Mouse (Mus musculus): ENCODE measurements at regions not wholly inside any gene's neighbourhood (a gene's known extent, or its start where the extent isn't known, plus 50 kb on each side); places are given as distances from the start of the nearest gene placed in this dataset.

- no peak for DNase-seq (ENCODE audit: low read depth, low spot score)
- 37% methylated on average over 4 of the region's 4 CpGs for WGBS
Observed at GRCm38 (mm10) chr5:139598715-139599114, 55.4 kb downstream of the Uncx start.

- 5% methylated on average over 25 of the region's 25 CpGs for WGBS
- peak; percentile 46 for DNase-seq (ENCODE audit: low read depth, low spot score)
Observed at GRCm38 (mm10) chr5:139599191-139599937, 56.1 kb downstream of the Uncx start.

- no peak for DNase-seq (ENCODE audit: low read depth, low spot score)
- WGBS: 5% methylated on average over 15 of the region's 15 CpGs
Observed at GRCm38 (mm10) chr5:139600213-139600612, 56.9 kb downstream of the Uncx start.

- WGBS: 77% methylated on average over 4 of the region's 4 CpGs
- DNase-seq (ENCODE audit: low read depth, low spot score): no peak
Observed at GRCm38 (mm10) chr5:139602860-139603259, 59.6 kb downstream of the Uncx start.

- WGBS: 31% methylated on average over 4 of the region's 4 CpGs
- no peak for DNase-seq (ENCODE audit: low read depth, low spot score)
Observed at GRCm38 (mm10) chr5:139603535-139603934, 60.2 kb downstream of the Uncx start.

- DNase-seq (ENCODE audit: low read depth, low spot score): no peak
- 41% methylated on average over 4 of the region's 4 CpGs for WGBS
Observed at GRCm38 (mm10) chr5:139604327-139604726, 61.0 kb downstream of the Uncx start.

- 76% methylated on average over 28 of the region's 28 CpGs for WGBS
- DNase-seq (ENCODE audit: low read depth, low spot score): no peak
Observed at GRCm38 (mm10) chr5:139610610-139611520, 67.6 kb downstream of the Uncx start.

- no peak for DNase-seq (ENCODE audit: low read depth, low spot score)
- 55% methylated on average over 5 of the region's 5 CpGs for WGBS
Observed at GRCm38 (mm10) chr5:139612224-139612623, 68.9 kb downstream of the Uncx start.

GRCm38 (mm10) chr5:139612676-139613075, 69.4 kb downstream of the Uncx start:
- DNase-seq (ENCODE audit: low read depth, low spot score): no peak
- 67% methylated on average over 6 of the region's 6 CpGs for WGBS

- no peak for DNase-seq (ENCODE audit: low read depth, low spot score)
- WGBS: 60% methylated on average over 5 of the region's 5 CpGs
Observed at GRCm38 (mm10) chr5:139613601-139614000, 70.3 kb downstream of the Uncx start.

- no peak for DNase-seq (ENCODE audit: low read depth, low spot score)
- 32% methylated on average over 36 of the region's 36 CpGs for WGBS
Observed at GRCm38 (mm10) chr5:139619301-139620161, 76.2 kb downstream of the Uncx start.

GRCm38 (mm10) chr5:139625871-139626460, 82.7 kb downstream of the Uncx start:
- WGBS: 76% methylated on average over 22 of the region's 22 CpGs
- DNase-seq (ENCODE audit: low read depth, low spot score): no peak

- DNase-seq (ENCODE audit: low read depth, low spot score): peak; percentile 66
- WGBS: 17% methylated on average over 1 of the region's 1 CpGs
Observed at GRCm38 (mm10) chr5:139627552-139627951, 84.3 kb downstream of the Uncx start.

- WGBS: 79% methylated on average over 2 of the region's 2 CpGs
- DNase-seq (ENCODE audit: low read depth, low spot score): no peak
Observed at GRCm38 (mm10) chr5:139637028-139637427, 93.7 kb downstream of the Uncx start.

GRCm38 (mm10) chr5:139640652-139641612, 95.2 kb downstream of the Micall2 start:
- DNase-seq (ENCODE audit: low read depth, low spot score): no peak
- 69% methylated on average over 16 of the region's 16 CpGs for WGBS

- 76% methylated on average over 6 of the region's 6 CpGs for WGBS
- DNase-seq (ENCODE audit: low read depth, low spot score): no peak
Observed at GRCm38 (mm10) chr5:139644816-139645215, 91.3 kb downstream of the Micall2 start.

GRCm38 (mm10) chr5:139651041-139651440, 85.1 kb downstream of the Micall2 start:
- 44% methylated on average over 4 of the region's 4 CpGs for WGBS
- no peak for DNase-seq (ENCODE audit: low read depth, low spot score)

All from large intestine, adult 2 months (tissue).